Mouse (Mus musculus) common myeloid progenitor, adult 5-6 weeks (primary cell): ENCODE data around the gene Taok1. TPM values are rescaled to one million over a fixed set of nuclear protein-coding genes. Genes with fewer than 3 reads are reported as not detected.
"Not testable (repeated sequence)": the region's sequence is repeated elsewhere in the genome, so short reads cannot be mapped to it uniquely, and the experiment has no call there.

ENCODE experiments used
- ATAC-seq: replicated peaks from 2 replicates; pipeline ENCODE4 v1.8.0; 2016; ENCODE audit warnings: low read depth, mild to moderate bottlenecking, moderate TSS enrichment, inconsistent platforms; ENCODE audit not compliant: poor library complexity, severe bottlenecking
- total RNA-seq: library from RNA; stranded (forward); fragments of 200-1000, 187-1606 nt; gene quantifications from 2 replicates; pipeline ENCODE4 v1.2.3, GENCODE M21; 2017

Gene Taok1
- total RNA-seq, 1 experiment from 2014 or later, result 49.5 TPM

- ATAC-seq, result 0 out of 2 replicates have a peak, but pooled peaks have one; percentile 36
Observed at GRCm38 (mm10) chr11:77591388-77591787, 16.2 kb downstream of the Taok1 start.

- no peak for ATAC-seq
Observed at GRCm38 (mm10) chr11:77590801-77591200, 16.8 kb downstream of the Taok1 start.

GRCm38 (mm10) chr11:77585201-77585600, 22.4 kb downstream of the Taok1 start:
- ATAC-seq, result no peak

GRCm38 (mm10) chr11:77545261-77545660, 62.4 kb downstream of the Taok1 start:
- ATAC-seq, result no peak

- no peak for ATAC-seq
Observed at GRCm38 (mm10) chr11:77532202-77532846, 75.3 kb downstream of the Taok1 start.

- no peak for ATAC-seq
Observed at GRCm38 (mm10) chr11:77530862-77531261, 76.8 kb downstream of the Taok1 start.

GRCm38 (mm10) chr11:77529644-77530043, 78.0 kb downstream of the Taok1 start:
- no peak for ATAC-seq

- ATAC-seq, result not testable (repeated sequence)
Observed at GRCm38 (mm10) chr11:77528420-77528819, 79.2 kb downstream of the Taok1 start.

- 0 out of 2 replicates have a peak, but pooled peaks have one; percentile 39 for ATAC-seq
Observed at GRCm38 (mm10) chr11:77525804-77526486, 81.7 kb downstream of the Taok1 start.

- peak; percentile 43 for ATAC-seq
Observed at GRCm38 (mm10) chr11:77520601-77521529, 86.8 kb downstream of the Taok1 start.

GRCm38 (mm10) chr11:77519043-77519442, 88.6 kb downstream of the Taok1 start, which contains the start of gene Gm10392:
Gene Gm10392 (minus strand): TSS chr11:77519198.
- ATAC-seq, result peak; percentile 79

GRCm38 (mm10) chr11:77518051-77518798, 89.4 kb downstream of the Taok1 start:
- ATAC-seq, result no peak

GRCm38 (mm10) chr11:77516553-77517425, 90.8 kb downstream of the Taok1 start:
- no peak for ATAC-seq

- ATAC-seq, result peak; percentile 6; the same call in 1 of the 2 replicates
Observed at GRCm38 (mm10) chr11:77515637-77516552, 91.7 kb downstream of the Taok1 start, which contains the start of gene Trp53i13. Gene Trp53i13 (minus strand): TSS chr11:77515980.

GRCm38 (mm10) chr11:77514832-77515636, 92.6 kb downstream of the Taok1 start, which contains the start of gene Abhd15:
Gene Abhd15 (plus strand): TSS chr11:77515121.
- peak; percentile 19 for ATAC-seq

GRCm38 (mm10) chr11:77514281-77514831, 93.3 kb downstream of the Taok1 start:
- ATAC-seq, result 0 out of 2 replicates have a peak, but pooled peaks have one; percentile 6
